Comparison of ENCODE assay signal across 18 mouse cellular contexts in the genomic region with DNA sequence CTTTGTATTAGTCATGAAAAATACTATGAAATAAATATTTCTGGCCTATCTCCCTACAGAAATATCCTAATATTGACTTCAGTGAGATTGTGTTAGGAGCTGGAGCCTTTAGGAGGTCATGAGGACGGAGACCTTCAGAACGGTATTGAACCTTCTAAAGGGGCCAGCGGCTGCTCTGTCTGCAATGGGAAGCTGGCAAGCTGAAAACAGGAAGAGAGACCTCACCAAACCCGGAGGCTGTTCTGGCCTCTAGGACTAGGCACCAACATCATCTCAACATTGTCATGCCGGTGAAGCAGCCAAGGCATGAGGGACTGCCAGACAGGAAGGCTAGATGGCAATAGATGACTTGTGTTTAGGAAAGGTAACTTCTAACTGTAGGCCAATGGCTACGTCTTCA.
"Had no signal": no experiment of that assay in that cellular context is flagged by ENCODE, and none has a peak within 500 bp of the region (broad histone marks: within the 10 kb centered on the region; RNA-seq: fewer than 3 reads in every experiment).

No protein-coding gene starts in this region.

- H3K4me1 ChIP-seq: lung, embryonic 15.5 days; megakaryocyte, embryonic 14.5 days; neural tube, embryonic 12.5 days; stomach, embryonic 15.5 days had no signal

- H3K4me3 ChIP-seq: lung, embryonic 15.5 days; megakaryocyte, embryonic 14.5 days; midbrain, embryonic 13.5 days; midbrain, embryonic 15.5 days; neural tube, embryonic 12.5 days; stomach, embryonic 15.5 days had no signal

- H3K4me2 ChIP-seq: lung, embryonic 15.5 days; midbrain, embryonic 11.5 days; midbrain, embryonic 13.5 days; midbrain, embryonic 15.5 days; neural tube, embryonic 12.5 days; stomach, embryonic 15.5 days had no signal

- DNase-seq: liver, postnatal 0 days; lung, adult 2 months; lung, postnatal 14 days; lung, postnatal 36 days; right cerebral cortex, postnatal 14 days; thymus, adult 2 months; thymus, postnatal 25 days; thymus, postnatal 4 days had no signal

- H3K27me3 ChIP-seq: lung, embryonic 15.5 days; megakaryocyte, embryonic 14.5 days; midbrain, embryonic 13.5 days; midbrain, embryonic 15.5 days; neural tube, embryonic 12.5 days; stomach, embryonic 15.5 days had no signal

- H3K9me3 ChIP-seq: lung, embryonic 15.5 days; midbrain, embryonic 13.5 days; midbrain, embryonic 15.5 days; neural tube, embryonic 12.5 days; stomach, embryonic 15.5 days had no signal

- H3K36me3 ChIP-seq: lung, embryonic 15.5 days; midbrain, embryonic 13.5 days; midbrain, embryonic 15.5 days; neural tube, embryonic 12.5 days; stomach, embryonic 15.5 days had no signal

- H3K27ac ChIP-seq: lung, embryonic 15.5 days; macrophage; midbrain, embryonic 13.5 days; midbrain, embryonic 15.5 days; neural tube, embryonic 12.5 days; stomach, embryonic 15.5 days; stomach, postnatal 0 days had no signal

- H3K9ac ChIP-seq: liver, postnatal 0 days; lung, embryonic 15.5 days; midbrain, embryonic 13.5 days; midbrain, embryonic 15.5 days; neural tube, embryonic 12.5 days; stomach, embryonic 15.5 days had no signal

- ATAC-seq: liver, postnatal 0 days; lung, postnatal 0 days; midbrain, embryonic 13.5 days; midbrain, embryonic 15.5 days had no signal
